Mouse (Mus musculus): Measurements from ENCODE around the gene Tmeff2. TPM values are rescaled to one million over a fixed set of nuclear protein-coding genes. Genes with fewer than 3 reads are reported as not detected.

The Tmeff2 gene
- total RNA-seq, 2 experiments from 2014 or later, result 60.2 to 64.4 TPM

- DNase-seq (ENCODE audit: extremely low spot score in 1 of 2, low spot score in 1 of 2), result no peak
Measured at GRCm38 (mm10) chr1:50979358-50980081, 79.1 kb downstream of the Tmeff2 start.

- DNase-seq (ENCODE audit: extremely low spot score in 1 of 2, low spot score in 1 of 2), result no peak
Measured at GRCm38 (mm10) chr1:50980591-50980990, 80.1 kb downstream of the Tmeff2 start.

- no peak for DNase-seq (ENCODE audit: extremely low spot score in 1 of 2, low spot score in 1 of 2)
Measured at GRCm38 (mm10) chr1:50981151-50981828, 80.8 kb downstream of the Tmeff2 start.

GRCm38 (mm10) chr1:50990661-50991060, 90.2 kb downstream of the Tmeff2 start:
- no peak for DNase-seq (ENCODE audit: extremely low spot score in 1 of 2, low spot score in 1 of 2)

- no peak for DNase-seq (ENCODE audit: extremely low spot score in 1 of 2, low spot score in 1 of 2)
Measured at GRCm38 (mm10) chr1:50994505-50994904, 94.1 kb downstream of the Tmeff2 start.

- no peak for DNase-seq (ENCODE audit: extremely low spot score in 1 of 2, low spot score in 1 of 2)
Measured at GRCm38 (mm10) chr1:50999793-51000192, 99.3 kb downstream of the Tmeff2 start.

- DNase-seq (ENCODE audit: extremely low spot score in 1 of 2, low spot score in 1 of 2), result no peak
Measured at GRCm38 (mm10) chr1:51008344-51008743, 107.9 kb downstream of the Tmeff2 start.

GRCm38 (mm10) chr1:51040249-51040648, 139.8 kb downstream of the Tmeff2 start:
- no peak for DNase-seq (ENCODE audit: extremely low spot score in 1 of 2, low spot score in 1 of 2)

- no peak for DNase-seq (ENCODE audit: extremely low spot score in 1 of 2, low spot score in 1 of 2)
Measured at GRCm38 (mm10) chr1:51044810-51045209, 144.4 kb downstream of the Tmeff2 start.

GRCm38 (mm10) chr1:51064549-51064948, 164.1 kb downstream of the Tmeff2 start:
- DNase-seq (ENCODE audit: extremely low spot score in 1 of 2, low spot score in 1 of 2), result no peak

GRCm38 (mm10) chr1:51065652-51066051, 165.2 kb downstream of the Tmeff2 start:
- DNase-seq (ENCODE audit: extremely low spot score in 1 of 2, low spot score in 1 of 2), result no peak

- DNase-seq (ENCODE audit: extremely low spot score in 1 of 2, low spot score in 1 of 2), result no peak
Measured at GRCm38 (mm10) chr1:51068814-51069213, 168.4 kb downstream of the Tmeff2 start.

- no peak for DNase-seq (ENCODE audit: extremely low spot score in 1 of 2, low spot score in 1 of 2)
Measured at GRCm38 (mm10) chr1:51069288-51069687, 168.8 kb downstream of the Tmeff2 start.

- DNase-seq (ENCODE audit: extremely low spot score in 1 of 2, low spot score in 1 of 2), result no peak
Measured at GRCm38 (mm10) chr1:51074076-51074475, 173.6 kb downstream of the Tmeff2 start.

GRCm38 (mm10) chr1:51075785-51076771, 175.6 kb downstream of the Tmeff2 start:
- no peak for DNase-seq (ENCODE audit: extremely low spot score in 1 of 2, low spot score in 1 of 2)

GRCm38 (mm10) chr1:51088921-51089320, 188.5 kb downstream of the Tmeff2 start:
- DNase-seq (ENCODE audit: extremely low spot score in 1 of 2, low spot score in 1 of 2), result no peak

GRCm38 (mm10) chr1:51089803-51090202, 189.4 kb downstream of the Tmeff2 start:
- DNase-seq (ENCODE audit: extremely low spot score in 1 of 2, low spot score in 1 of 2), result no peak

GRCm38 (mm10) chr1:51090212-51090761, 189.8 kb downstream of the Tmeff2 start:
- DNase-seq (ENCODE audit: extremely low spot score in 1 of 2, low spot score in 1 of 2), result no peak

GRCm38 (mm10) chr1:51094713-51095112, 194.3 kb downstream of the Tmeff2 start:
- no peak for DNase-seq (ENCODE audit: extremely low spot score in 1 of 2, low spot score in 1 of 2)

- no peak for DNase-seq (ENCODE audit: extremely low spot score in 1 of 2, low spot score in 1 of 2)
Measured at GRCm38 (mm10) chr1:51096848-51097598, 196.6 kb downstream of the Tmeff2 start.
